Mouse (Mus musculus) CD4-positive naive resting alpha-beta T cell, adult 76 days (primary cell): Measurements from ENCODE around the gene Gimd1. TPM values are rescaled to one million over a fixed set of nuclear protein-coding genes. Genes with fewer than 3 reads are reported as not detected.

ENCODE experiments used
- total RNA-seq: library from RNA; stranded (reverse); gene quantifications from one replicate; pipeline ENCODE4 v1.2.4, GENCODE M21; 2023

The Gimd1 gene
- total RNA-seq = not detected

GRCm38 (mm10) chr3:132629601-132630239 is at the start of gene Gimd1:
TSS of gene Gimd1 (plus strand) at chr3:132629820.

DNA sequence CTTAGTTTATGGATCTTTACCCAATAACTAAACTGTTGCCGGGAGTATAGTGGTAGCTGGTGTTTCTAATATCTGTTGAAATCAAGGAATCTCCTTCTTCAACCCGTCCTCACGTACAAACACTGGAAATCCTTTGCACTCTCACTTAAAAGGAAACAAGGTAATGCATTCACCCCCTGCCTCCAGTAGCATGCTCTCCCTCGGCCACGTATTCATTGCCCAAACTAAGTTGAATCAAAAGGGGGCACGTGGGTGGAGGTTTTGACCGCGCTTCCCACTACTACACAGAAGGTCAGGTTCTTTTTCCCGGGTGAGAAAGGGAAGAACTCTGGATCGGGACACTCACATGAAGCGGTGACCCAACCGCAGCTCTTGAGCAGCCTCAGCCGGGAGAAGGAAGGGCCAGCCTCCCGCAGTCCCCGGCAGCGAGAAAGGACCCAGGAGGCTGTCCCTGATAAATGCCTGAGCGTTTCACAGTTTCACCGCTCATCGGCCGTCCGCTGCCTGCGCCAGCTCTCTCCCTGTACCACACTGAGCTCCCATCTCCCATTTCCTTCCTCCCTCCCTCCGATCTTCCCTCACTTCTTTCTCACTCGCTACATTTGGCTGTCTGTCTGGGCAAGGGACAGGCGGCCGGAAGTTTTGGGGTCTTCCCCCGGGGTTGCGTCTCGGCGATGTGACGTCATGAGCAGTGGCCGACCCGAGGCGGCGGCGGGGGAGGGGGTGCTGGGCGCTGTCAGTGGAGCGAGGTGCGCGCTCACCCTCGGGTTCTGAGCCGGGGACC is 54.0 kb downstream of the Gimd1 start, which contains the start of gene Tbck:
Tbck (plus strand) TSS at position 698 of the 784 bp plus-strand sequence.

DNA sequence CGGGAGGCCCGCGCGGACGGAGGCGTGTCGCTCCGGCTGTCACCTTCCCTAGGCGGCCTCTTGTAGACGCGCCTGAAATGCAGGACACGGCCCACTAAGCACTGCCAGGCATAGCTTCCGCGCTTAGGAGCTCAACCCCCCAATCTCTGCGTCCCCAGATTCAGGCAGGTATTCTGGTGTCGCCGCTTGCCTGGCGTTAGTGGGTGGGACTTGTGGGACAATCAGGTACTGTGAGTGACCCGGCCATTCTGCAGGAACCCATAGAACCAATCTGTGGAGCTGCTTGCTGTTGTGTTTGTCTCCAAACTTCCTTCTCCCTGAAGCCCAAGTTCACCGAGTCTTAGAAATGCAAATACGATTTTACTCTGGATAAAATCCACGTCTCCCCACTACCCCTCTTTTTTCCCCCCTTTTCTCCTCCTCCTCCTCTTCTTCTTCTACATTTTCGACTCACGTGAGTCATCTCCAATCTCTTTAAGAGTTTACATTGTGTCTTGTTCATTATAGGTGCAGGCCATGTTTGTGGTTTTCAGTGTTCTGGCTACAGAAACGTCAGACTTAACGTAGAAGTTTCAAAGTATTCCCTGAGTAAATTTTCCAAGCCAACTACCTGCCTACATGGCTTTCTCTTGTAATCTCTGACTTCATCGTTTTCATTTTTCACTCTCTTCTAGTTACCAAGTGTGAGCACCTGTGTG is 54.8 kb downstream of the Gimd1 start, which contains the start of gene Aimp1:
Aimp1 (minus strand) TSS at position 140 of the 698 bp plus-strand sequence.

Other genes with a start within 250 kb of the Gimd1 start
- gene Tbck, start 54.3 kb downstream of the Gimd1 start, total RNA-seq = 25.7 TPM
- gene Aimp1, start 54.5 kb downstream of the Gimd1 start, total RNA-seq = 44.6 TPM